Mouse (Mus musculus): ENCODE results near the gene Rbfox1. TPM values are rescaled to one million over a fixed set of nuclear protein-coding genes. Genes with fewer than 3 reads are reported as not detected.

Rbfox1 gene
- total and polyA plus RNA-seq, 3 experiments: not detected

DNA sequence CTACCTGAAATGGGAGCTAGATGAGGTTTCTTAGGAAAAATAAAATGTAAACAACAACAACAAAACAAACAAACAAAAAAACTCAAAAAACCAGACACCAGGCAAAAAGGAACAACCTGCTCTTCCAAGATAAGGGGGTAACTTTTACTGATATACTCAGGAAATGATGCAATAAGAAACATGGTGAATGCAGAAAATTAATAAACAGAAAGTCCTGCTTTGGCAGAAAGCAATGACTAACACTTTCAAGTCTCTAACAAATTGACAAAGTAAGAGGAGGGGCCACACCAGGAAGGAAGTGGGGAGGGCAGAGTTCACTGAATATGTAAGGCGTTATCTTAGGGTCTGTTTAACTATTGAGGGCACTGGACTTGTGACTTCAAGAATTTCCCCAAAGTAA lies 234.3 kb downstream of the Rbfox1 start:
- peak overlapping the region; percentile 66 for H3K27ac ChIP-seq (ENCODE audit: control insufficient read depth, low read depth, low read length)
- peaks cover 6 to 12% of the 10 kb centered on the region in 2 experiments; a peak in 2 of 4 replicates for H3K4me1 ChIP-seq (ENCODE audit: control insufficient read depth in 1 of 2, insufficient read depth in 2 of 2, low read length in 2 of 2)
- no peaks in the 10 kb centered on the region for H3K79me2 ChIP-seq (ENCODE audit: control insufficient read depth, insufficient read depth, low read length, poor library complexity)
- peaks cover 0 to 11% of the 10 kb centered on the region in 2 experiments; a peak in 2 of 4 replicates for H3K36me3 ChIP-seq (ENCODE audit: control insufficient read depth in 1 of 2, insufficient read depth in 2 of 2, low read length in 2 of 2)
- no peaks in the 10 kb centered on the region for H3K27me3 ChIP-seq (ENCODE audit: control insufficient read depth in 1 of 2, insufficient read depth in 2 of 2, low read length in 2 of 2)
- peak; percentile 48 for DNase-seq (ENCODE audit: low read depth, low spot score)
- H3K9me3 ChIP-seq (replicated peaks; ENCODE audit: insufficient read depth, low read length): no peaks in the 10 kb centered on the region
- TF ChIP-seq NELFE (IDR thresholded peaks at IDR 0.05; ENCODE audit: low read depth, low read length) (no peak), BHLHE40 (IDR thresholded peaks at IDR 0.05; ENCODE audit: borderline replicate concordance, low read depth, low read length) (no peak), TAL1 (IDR thresholded peaks at IDR 0.05; ENCODE audit: low read length) (peak; percentile 57), ZNF384 (IDR thresholded peaks at IDR 0.05; ENCODE audit: low read depth, low read length) (peak; percentile 68; the same call in 1 of the 2 replicates), EP300 (IDR thresholded peaks at IDR 0.05; ENCODE audit: low read depth in 1 of 2, low read length in 2 of 2) (peak in 1 of 2 experiments; percentile 80; a peak in 2 of 4 replicates), ZC3H11A (IDR thresholded peaks at IDR 0.05; ENCODE audit: low read depth, low read length) (no peak), ETS1 (IDR thresholded peaks at IDR 0.05; ENCODE audit: low read depth, low read length) (peak; percentile 77), SIN3A (IDR thresholded peaks at IDR 0.05; ENCODE audit: low read length) (peak; percentile 51; the same call in 1 of the 2 replicates), GATA1 (IDR thresholded peaks at IDR 0.05; ENCODE audit: low read depth, low read length) (peak; percentile 70), TCF12 (IDR thresholded peaks at IDR 0.05; ENCODE audit: low read depth, low read length) (peak; percentile 78; the same call in 1 of the 2 replicates), GABPA (IDR thresholded peaks at IDR 0.05; ENCODE audit: low read depth, low read length) (no peak), ELF1 (IDR thresholded peaks at IDR 0.05; ENCODE audit: low read depth, low read length) (peak; percentile 29; the same call in 1 of the 2 replicates), MXI1 (IDR thresholded peaks at IDR 0.05; ENCODE audit: low read depth, low read length) (0 out of 2 replicates have a peak, but pooled peaks have one; percentile 29)
- H3K4me3 ChIP-seq (ENCODE audit: control insufficient read depth in 1 of 2, insufficient read depth in 1 of 2, low read depth in 2 of 2, low read length in 2 of 2): no peak overlapping the region
- H3K9ac ChIP-seq (ENCODE audit: control insufficient read depth, low read depth, low read length, poor library complexity, severe bottlenecking): no peak overlapping the region

DNA sequence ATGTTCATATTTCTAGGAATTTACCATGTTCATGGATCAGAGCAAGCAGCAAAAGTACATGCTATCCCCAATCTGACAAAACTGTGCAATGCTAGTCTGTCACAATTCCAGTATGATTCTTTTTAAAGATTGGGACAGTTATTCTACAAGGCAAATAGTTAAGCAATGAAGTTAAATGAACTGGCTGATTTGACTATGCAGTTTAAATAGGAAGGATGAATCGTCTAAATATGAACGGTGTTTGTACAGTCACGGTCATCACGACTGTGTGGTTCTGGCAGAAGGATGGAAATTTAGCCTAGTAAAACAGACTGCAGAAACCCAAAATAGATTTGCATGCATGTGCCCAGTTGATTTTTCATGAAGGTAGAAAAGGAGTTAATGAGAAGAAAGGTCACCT lies 236.1 kb downstream of the Rbfox1 start:
- Histone ChIP-seq H3K4me1 (ENCODE audit: control insufficient read depth in 1 of 2, insufficient read depth in 2 of 2, low read length in 2 of 2) (peaks cover 6 to 12% of the 10 kb centered on the region in 2 experiments; a peak in 2 of 4 replicates), H3K9ac (ENCODE audit: control insufficient read depth, low read depth, low read length, poor library complexity, severe bottlenecking) (no peak overlapping the region), H3K27ac (ENCODE audit: control insufficient read depth, low read depth, low read length) (no peak overlapping the region), H3K79me2 (ENCODE audit: control insufficient read depth, insufficient read depth, low read length, poor library complexity) (no peaks in the 10 kb centered on the region), H3K4me3 (ENCODE audit: control insufficient read depth in 1 of 2, insufficient read depth in 1 of 2, low read depth in 2 of 2, low read length in 2 of 2) (no peak overlapping the region), H3K9me3 (replicated peaks; ENCODE audit: insufficient read depth, low read length) (no peaks in the 10 kb centered on the region), H3K27me3 (ENCODE audit: control insufficient read depth in 1 of 2, insufficient read depth in 2 of 2, low read length in 2 of 2) (no peaks in the 10 kb centered on the region), H3K36me3 (ENCODE audit: control insufficient read depth in 1 of 2, insufficient read depth in 2 of 2, low read length in 2 of 2) (peaks cover 0 to 11% of the 10 kb centered on the region in 2 experiments; a peak in 2 of 4 replicates)
- no peak for TF ChIP-seq ZNF384 (IDR thresholded peaks at IDR 0.05; ENCODE audit: low read depth, low read length)
- no peak for TF ChIP-seq RCOR1 (IDR thresholded peaks at IDR 0.05; ENCODE audit: low read depth, low read length)
- TF ChIP-seq ETS1 (IDR thresholded peaks at IDR 0.05; ENCODE audit: low read depth, low read length): no peak
- TF ChIP-seq ZC3H11A (IDR thresholded peaks at IDR 0.05; ENCODE audit: low read depth, low read length): no peak
- no peak for TF ChIP-seq POLR2AphosphoS2 (IDR thresholded peaks at IDR 0.05; ENCODE audit: low read length)
- no peak for TF ChIP-seq BHLHE40 (IDR thresholded peaks at IDR 0.05; ENCODE audit: borderline replicate concordance, low read depth, low read length)
- no peak for TF ChIP-seq TAL1 (IDR thresholded peaks at IDR 0.05; ENCODE audit: low read length)
- no peak for TF ChIP-seq USF1 (IDR thresholded peaks at IDR 0.05; ENCODE audit: low read depth, low read length)
- TF ChIP-seq ZMIZ1 (IDR thresholded peaks at IDR 0.05; ENCODE audit: low read depth, low read length): no peak
- no peak for DNase-seq (ENCODE audit: low read depth, low spot score)
